Mouse (Mus musculus) lung, postnatal 10 days (tissue): ENCODE measurements around the gene Grid2.

Experiments used
- DNase-seq: peaks from one replicate; pipeline ENCODE4 v3.0.0; 2021

The Grid2 gene

DNA sequence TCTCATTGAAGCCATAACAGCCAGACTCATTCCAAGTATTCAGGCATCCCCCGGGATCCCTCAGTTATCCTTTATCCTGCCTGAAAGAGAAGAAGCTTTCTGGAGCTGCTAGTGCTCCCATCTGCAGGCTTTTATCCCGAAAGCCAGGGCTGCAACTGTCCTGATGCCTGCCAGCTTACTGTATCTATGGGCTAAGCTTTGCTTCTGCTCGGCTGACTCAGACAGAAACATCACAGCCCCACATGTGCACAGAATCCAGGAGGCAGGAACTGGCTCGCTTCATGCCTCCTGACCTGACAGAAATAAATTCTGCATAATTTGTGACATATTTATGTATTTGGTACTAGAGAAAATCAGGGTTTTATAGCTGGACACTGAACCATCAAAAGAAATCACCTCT lies 1361.2 kb downstream of the Grid2 start:
- no peak for DNase-seq

DNA sequence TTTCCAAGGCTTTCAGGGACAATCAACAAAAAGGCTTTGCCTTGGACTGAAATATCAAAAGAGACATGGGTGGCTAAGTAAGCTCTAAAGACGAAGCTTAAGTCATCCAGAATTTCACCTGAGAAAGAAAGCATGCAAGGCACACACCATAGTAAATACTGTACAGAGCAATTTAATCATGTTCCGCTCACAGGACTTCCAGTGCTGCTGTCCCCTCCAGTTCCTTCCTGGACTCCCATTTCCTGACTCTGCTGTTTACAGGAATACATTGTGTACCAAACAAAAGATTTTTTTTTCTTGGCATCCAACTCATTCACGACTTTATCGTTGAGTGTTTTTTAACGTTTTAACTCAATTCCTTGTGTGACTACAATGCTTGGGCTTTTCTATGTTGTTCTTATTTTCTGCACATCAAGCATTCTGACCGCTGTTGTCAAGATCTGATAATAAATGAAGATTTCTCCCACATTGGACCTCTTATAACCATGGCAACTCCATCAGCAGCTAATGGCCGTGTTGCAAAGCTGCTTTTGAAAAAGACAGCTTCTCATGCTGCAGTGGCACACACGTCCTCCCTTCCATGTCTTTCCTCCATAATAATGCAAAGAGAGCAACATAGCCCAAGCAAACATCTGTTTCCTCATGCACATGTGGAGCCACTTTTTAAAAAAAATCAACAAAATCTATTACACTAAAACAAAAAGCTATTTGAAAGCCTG lies 1361.9 kb downstream of the Grid2 start:
- DNase-seq, result no peak

DNA sequence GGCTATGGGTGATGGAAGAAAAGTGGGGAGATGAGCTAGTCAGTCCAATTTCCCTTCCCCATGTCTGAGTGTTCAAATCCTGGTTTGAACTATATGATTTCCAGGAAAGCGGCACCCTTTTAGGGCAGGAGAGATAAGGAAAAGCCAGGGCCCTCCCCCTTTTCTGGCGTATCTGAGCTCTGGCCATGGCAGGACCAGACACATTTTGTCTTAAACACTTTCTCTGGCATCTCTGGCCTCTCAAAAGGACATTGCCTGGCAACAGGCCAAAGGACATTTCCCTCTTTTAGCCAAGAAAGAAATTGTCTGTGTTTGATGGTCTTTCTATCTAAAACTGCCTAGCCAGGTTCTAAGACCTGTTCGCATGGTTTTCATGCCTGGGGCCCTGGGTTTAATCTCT lies 1367.7 kb downstream of the Grid2 start:
- peak; percentile 65 for DNase-seq

DNA sequence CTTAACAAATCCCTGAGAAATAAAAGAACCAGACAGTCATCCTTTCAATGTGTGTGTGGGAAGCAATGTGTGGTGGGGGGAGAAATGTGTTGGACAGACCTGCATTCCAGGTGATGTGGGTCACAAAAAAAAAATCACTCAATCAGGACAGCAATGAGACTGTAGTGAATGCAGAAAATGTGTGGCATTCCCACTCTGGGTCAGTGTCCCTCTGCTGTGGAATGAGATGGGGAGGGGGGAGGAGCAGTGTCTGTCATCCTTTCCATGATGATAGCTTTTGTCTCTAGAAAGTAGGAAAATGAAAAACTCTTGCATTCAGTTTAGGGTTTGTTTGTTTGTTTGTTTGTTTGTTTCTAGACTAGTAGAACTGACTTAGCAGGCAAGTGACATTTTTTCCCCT lies 1392.0 kb downstream of the Grid2 start:
- no peak for DNase-seq

DNA sequence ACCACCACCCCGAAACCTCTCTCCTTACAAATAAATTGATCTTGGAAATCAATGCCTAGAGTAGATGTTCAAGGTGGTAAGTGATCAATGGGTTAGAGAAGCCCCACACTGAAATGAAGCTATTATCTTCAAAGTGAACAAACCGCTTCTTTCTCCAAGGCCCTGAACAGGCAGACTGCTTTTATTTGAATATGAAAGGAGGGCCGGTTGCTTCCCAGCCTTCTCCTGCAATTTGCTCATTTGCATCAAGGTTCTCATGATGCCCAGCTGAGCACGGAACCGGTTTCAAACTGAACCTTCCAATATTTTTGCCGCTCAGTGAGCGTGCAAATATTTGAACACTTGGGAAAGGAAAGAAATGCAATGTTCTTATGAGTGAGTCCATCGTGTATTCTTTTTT lies 1392.5 kb downstream of the Grid2 start:
- DNase-seq, result no peak

DNA sequence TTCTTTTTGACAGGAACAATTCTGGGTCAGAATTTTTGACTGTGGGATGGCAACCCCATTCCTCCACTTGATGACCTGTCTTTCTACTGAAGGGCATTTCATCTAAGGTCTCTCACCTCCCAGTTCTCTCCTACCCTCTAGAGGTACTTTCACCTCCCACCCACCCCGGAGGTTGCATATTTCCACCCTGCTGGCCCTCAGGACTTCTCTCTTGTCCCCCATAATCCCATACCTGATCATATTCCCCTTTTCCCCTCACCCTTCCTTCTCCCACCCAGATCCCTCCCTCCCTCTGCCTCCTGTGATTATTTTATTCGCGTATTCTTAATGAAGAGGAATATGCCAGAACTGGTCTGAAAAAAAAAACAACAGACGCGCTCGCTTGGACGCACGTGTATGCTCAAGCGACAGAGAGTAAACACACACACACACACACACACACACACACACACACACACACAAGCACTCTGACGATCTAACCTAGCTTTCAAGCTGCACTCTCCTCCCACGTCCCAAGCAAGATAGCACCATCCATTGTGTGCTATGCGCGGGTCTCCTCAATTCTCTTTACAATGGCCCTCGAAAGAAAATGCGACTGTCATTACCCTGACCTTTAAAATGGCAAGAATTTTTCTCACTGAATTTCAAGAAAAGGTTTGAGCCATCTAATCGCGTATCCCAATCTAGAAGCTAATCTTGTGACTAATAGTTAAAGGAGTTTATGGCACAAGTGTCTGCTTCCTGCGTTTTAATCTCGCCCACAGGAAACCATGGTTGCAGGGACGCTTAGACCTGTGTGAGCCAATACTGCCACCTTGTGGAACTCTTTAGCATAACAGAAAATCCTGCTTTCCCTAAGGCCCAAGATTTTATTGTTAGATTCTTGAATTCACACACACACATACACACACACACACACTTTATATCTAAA lies 1393.9 kb downstream of the Grid2 start:
- DNase-seq, result peak; percentile 72

DNA sequence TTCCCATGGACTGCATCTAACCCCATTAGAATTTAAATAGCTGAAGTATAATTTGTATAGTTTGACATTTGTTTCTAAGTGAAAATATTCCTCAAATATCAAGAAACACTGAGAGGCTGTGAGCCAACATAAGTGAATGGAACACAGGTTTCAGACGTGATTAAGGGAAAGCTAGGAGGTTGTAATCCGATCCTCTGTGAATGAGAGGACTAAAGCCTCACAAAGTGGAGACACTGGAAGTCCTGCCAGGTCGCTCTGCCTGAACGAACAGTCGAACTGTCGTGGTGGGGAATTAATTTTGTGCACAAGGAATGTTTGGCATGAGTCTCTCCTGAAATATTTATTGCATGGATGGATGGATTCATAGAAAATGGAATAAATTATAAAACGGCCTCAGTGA lies 1395.1 kb downstream of the Grid2 start:
- no peak for DNase-seq

DNA sequence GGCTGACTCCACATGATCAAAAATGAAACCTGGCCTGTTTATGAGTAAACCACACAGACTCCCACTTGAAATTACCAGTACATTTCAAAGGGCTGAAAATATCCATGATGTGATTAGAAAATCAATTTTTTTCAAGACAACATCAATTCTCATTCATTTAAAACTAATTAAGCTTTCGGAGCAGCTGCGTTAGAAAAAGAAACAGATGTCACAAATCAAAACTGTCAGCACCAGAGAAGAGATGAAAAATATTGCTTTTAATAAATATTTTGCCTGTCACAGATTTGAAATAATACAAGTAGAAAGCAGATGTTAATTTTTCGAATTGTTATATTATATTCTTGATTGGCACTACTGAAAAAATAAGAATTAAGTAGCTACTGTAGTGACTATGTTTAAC lies 1415.3 kb downstream of the Grid2 start:
- no peak for DNase-seq

DNA sequence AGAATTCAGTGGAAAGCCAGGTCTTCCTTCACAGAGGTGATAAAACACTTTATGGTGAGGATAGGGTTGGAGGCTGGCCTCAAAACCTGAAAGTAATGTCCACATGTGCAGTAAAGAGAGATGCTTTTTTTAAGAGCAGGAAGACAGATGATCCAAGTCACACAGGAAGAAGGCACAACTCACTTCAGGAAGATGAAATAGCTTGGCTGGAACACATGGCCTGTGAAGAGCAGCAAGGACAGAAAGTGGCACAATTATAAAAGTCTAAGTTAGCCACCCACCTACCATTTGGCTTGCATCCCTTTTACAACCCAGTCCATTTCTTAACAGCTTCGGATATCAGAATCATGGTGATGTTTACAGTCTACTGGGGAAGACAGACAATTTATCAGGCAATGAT lies 1423.1 kb downstream of the Grid2 start:
- DNase-seq, result no peak

DNA sequence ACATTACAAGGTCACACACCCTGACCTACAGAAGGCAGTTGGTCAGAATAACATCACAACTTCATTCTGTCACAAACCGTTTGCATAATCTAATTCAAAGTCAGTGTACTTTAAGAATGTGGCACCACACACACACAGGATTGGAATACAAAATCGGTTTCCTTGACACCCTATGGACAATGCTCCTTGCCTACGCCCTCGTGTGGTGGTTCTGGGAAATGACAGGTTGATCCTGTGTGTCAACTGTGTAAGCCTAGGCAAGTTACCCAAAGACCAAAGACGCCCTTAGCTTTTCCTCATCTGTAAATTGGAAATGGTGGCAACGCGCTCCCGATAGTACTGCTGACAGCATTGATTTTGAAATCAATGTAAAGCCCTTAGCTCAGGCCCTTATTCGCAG lies 1428.3 kb downstream of the Grid2 start:
- DNase-seq, result peak; percentile 26

DNA sequence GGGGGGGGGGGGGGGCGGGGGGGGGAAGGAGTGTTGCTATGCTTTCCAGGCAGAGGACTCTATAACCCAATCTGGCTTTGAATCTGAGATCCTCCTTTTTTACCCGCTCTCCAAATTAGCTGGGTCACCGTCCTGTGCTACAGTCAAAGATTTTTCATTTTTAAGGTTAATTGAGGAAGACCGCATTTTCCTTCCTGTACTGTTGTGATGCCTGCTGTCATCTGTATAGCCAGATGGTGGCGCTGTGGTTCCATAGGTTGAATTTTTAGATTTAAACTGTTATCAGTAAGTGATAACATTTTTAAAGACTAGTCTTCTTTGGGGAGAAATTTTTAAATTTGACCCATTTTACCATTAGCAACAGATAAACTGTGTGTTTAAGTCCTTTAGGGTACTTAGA lies 1429.3 kb downstream of the Grid2 start:
- DNase-seq, result peak; percentile 16

DNA sequence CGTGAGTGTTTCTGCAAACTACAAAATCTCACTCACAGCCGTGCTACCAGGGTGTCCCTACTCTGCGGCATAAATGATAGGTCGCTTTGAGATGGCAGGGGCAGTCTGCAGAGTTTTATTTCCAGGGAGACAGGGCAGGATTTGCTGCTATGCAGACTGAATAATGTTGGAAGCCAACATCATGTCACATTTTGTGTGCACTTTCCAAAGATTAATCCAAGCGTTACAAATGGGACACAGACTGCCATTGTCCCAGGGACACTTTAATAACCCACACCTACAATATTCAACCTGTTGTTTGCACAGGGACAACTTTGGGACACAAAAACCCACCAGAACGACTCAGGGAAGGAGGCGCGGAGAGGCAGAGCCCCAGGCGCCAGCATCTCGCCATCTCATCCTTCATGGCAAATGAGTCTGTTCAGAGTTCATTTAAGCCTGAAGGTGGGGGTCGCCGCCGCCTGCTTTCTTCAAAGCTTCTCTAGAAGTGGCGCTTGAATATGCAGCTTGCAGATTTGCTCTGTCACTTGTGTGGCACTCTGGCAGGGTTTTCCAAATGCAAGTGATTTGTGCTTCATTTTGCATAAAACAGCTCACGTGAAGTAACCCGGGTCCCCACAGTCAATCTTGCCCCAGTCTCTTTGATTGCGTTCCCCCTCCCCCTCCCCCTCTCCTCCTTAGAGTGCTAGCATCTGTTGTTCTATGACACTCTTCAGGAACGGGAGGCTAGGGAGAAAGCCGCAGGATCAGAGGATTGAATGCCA lies 1432.7 kb downstream of the Grid2 start:
- DNase-seq, result no peak

DNA sequence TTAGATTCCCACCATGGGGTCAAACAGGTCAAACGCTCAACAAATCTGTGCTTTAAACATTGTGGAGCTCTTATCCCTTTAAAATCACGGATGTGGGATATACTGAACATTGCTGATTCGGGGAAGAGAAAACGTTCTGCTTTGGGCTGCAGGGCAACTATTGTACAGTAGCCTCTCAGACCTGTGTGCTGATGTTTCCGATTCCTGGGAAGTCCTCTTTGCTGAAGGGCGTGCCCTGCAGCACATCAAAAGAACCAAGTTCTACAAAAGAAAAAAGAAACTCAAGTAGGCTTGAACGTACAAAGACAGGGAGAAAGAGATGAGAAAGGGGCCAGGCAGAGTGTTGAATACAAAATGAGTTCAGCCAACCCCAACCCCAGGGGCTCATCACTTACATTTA lies 1439.0 kb downstream of the Grid2 start:
- no peak for DNase-seq

DNA sequence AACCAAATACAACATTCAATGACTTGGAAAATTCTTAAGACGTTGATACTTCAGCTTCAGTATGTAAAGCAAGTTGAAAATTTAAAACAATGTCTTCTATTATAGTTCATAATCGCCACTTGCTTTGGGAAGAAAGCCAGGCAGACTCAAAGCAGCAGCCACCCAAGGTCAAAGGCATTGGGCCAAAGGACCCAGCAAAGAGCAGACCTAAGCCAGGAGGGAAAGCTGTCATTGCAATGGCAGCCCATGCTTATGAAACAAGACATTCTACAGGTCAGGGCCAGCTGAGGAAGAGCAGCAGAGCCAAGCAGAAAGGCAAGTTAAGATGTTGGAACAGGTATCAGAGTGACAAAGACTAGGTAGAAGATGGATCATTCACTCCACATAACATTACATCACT lies 1448.0 kb downstream of the Grid2 start:
- DNase-seq, result no peak

DNA sequence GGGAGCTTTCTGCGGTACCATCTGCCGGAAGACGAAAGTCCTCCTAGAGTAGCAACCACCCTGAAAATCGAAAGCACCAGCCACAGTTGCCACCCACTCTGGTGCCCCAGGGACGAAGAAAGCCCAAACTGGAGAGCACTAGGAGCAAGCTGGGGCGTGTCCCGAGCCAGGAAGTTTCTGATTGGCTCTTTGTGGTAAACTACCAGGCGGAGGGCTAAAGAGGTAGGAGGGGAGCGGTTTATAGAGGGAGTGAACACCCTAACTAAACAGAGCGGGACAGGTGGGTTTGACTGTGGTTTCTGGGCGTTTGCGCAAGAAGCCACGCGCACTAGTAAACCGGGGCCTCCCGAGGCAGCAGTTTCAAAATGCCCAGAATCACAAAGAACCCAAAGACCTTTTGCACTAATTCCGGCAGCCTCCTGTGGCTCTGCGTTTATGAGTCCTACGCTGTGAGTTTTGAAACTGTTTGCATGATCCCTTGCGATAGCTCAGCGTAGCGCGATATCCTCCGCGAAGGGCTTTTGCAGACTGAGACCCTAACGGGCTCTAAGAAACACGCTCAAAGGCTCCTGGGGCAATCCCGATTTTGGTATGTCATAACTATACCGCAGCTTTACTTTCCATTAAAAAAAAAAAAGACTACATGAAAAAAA lies 1472.2 kb downstream of the Grid2 start:
- DNase-seq, result peak; percentile 11

DNA sequence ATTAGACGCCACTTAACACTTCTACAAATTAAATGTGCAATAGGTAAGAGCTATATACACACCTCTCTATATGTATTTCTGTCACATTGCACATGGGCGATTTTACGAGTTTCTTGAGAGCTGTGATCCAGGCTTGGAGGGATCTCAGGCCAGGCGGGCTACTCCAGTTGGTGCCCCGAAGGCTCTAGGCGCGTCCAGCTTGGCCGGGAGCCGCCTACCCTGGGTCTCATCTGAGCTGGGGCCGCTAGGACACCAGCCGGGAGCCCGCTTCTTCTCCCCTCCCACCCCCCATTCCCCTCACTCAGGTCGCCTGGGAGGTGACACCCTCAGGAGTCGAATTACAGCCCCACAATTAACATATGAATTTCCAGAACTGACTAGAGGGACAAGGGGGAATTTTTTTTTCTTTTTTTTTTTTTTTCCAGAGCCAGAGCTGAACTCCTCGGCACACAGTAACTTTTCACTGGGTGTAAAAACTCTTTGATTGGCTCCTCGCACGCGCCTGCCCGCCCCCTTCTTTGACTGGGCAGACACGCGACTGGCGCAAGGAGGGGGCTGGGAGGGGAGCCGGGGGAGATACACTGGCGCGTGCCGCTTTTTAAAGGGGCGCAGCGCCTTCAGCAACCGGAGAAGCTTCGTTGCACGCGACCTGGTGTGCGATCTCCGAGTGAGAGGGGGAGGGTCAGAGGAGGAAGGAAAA lies 1473.0 kb downstream of the Grid2 start, which contains the start of gene Atoh1:
Gene Atoh1, plus strand, starts transcription at position 627 of the 700 bp plus-strand sequence.
- peak; percentile 30 for DNase-seq

DNA sequence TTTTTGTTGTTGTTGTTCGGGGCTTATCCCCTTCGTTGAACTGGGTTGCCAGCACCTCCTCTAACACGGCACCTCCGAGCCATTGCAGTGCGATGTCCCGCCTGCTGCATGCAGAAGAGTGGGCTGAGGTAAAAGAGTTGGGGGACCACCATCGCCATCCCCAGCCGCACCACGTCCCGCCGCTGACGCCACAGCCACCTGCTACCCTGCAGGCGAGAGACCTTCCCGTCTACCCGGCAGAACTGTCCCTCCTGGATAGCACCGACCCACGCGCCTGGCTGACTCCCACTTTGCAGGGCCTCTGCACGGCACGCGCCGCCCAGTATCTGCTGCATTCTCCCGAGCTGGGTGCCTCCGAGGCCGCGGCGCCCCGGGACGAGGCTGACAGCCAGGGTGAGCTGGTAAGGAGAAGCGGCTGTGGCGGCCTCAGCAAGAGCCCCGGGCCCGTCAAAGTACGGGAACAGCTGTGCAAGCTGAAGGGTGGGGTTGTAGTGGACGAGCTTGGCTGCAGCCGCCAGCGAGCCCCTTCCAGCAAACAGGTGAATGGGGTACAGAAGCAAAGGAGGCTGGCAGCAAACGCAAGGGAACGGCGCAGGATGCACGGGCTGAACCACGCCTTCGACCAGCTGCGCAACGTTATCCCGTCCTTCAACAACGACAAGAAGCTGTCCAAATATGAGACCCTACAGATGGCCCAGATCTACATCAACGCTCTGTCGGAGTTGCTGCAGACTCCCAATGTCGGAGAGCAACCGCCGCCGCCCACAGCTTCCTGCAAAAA lies 1473.7 kb downstream of the Grid2 start:
- peak; percentile 13 for DNase-seq

DNA sequence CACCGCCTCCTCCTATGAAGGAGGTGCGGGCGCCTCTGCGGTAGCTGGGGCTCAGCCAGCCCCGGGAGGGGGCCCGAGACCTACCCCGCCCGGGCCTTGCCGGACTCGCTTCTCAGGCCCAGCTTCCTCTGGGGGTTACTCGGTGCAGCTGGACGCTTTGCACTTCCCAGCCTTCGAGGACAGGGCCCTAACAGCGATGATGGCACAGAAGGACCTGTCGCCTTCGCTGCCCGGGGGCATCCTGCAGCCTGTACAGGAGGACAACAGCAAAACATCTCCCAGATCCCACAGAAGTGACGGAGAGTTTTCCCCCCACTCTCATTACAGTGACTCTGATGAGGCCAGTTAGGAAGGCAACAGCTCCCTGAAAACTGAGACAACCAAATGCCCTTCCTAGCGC lies 1474.4 kb downstream of the Grid2 start:
- no peak for DNase-seq

DNA sequence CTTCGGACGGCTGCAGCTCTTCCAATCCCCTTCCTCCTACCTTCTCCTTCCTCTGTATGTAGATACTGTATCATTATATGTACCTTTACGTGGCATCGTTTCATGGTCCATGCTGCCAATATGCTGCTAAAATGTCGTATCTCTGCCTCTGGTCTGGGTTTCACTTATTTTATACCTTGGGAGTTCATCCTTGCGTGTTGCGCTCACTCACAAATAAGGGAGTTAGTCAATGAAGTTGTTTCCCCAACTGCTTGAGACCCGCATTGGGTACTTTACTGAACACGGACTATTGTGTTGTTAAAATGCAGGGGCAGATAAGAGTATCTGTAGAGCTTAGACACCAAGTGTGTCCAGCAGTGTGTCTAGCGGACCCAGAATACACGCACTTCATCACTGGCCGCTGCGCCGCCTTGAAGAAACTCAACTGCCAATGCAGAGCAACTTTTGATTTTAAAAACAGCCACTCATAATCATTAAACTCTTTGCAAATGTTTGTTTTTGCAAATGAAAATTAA lies 1474.9 kb downstream of the Grid2 start:
- DNase-seq, result no peak

DNA sequence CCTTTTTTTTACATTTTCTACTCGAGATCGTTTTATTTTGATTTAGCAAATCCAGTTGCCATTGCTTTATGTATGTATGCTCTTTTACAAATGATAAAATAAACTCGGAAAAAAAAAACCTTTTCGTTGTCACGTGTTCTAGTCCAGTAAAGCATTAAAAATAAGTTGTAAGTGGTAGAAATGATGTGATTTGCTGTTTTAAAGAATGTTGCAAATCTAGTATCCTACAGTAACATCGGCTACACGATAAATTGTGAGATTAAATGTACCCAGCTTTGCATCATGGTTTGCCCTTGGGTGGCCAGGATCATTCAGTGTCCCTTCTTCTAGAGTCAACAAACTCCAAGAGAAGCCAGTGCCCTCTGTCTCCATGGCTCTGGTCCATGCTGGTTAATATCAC lies 1475.5 kb downstream of the Grid2 start:
- no peak for DNase-seq
